Mouse (Mus musculus) ES-Bruce4 (cell line): ENCODE data around the gene Sumo3.

Experiments
- EP300 ChIP-seq: IDR thresholded peaks from 2 replicates; pipeline ENCODE4 v1.6.1; 2011; ENCODE audit warnings: low read depth, low read length; ENCODE audit not compliant: insufficient read depth
- POLR2A ChIP-seq: IDR thresholded peaks from one replicate; pipeline ENCODE4 v1.8.1; 2011; ENCODE audit warnings: low read length; ENCODE audit not compliant: insufficient read depth

DNA sequence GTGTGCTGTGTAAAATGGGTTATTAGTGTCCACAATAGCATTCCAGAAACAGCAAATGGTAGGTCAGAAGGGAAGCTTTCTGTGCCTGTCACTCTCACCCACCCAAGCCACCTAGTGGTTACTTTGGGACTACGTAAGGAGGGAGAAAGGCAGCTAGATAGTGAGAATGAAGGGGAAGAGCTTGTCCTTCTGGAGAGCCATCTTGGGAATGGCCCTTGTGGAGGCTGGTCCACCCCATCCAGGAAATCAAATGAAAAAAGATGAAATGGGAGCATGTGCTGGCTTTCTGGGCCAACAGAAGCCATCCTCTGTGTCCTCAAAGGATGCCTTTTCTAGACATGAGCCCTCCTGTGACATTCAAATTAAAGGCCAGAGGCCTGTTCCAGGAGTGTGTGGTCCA lies 529 bp upstream of the Sumo3 start:
- TF ChIP-seq EP300 (no peak), POLR2A (no peak)
